Mouse (Mus musculus) heart, embryonic 13.5 days (tissue): ENCODE data around the gene Naa25. TPM values are rescaled to one million over a fixed set of nuclear protein-coding genes. Genes with fewer than 3 reads are reported as not detected.
"Not testable (repeated sequence)": the region's sequence is repeated elsewhere in the genome, so short reads cannot be mapped to it uniquely, and the experiment has no call there.

ENCODE experiments used
- ATAC-seq: fragments of 200-750 bp; cut with Nextera tagmentation; 2 replicates; pipeline ENCODE4 v1.8.0; 2017; ENCODE audit warnings: moderate TSS enrichment; ENCODE audit not compliant: insufficient number of reproducible peaks, low FRiP score, low TSS enrichment; ENCODE audit errors: extremely low read depth
- H3K27ac ChIP-seq: fragments of 300-500 bp; sonication (generic); replicated peaks from 2 replicates; pipeline ENCODE4 v1.5.1; 2015; ENCODE audit warnings: moderate library complexity, mild to moderate bottlenecking, inconsistent platforms
- H3K27me3 ChIP-seq: fragments of 300-500 bp; sonication (generic); replicated peaks from 2 replicates; pipeline ENCODE4 v1.6.1; 2015; ENCODE audit warnings: mild to moderate bottlenecking, inconsistent platforms
- H3K36me3 ChIP-seq: fragments of 300-500 bp; sonication (generic); 2 replicates; pipeline ENCODE4 v1.6.1; 2015; ENCODE audit warnings: mild to moderate bottlenecking, inconsistent platforms
- H3K4me1 ChIP-seq: fragments of 300-500 bp; sonication (generic); 2 replicates; pipeline ENCODE4 v1.6.1; 2015; ENCODE audit warnings: inconsistent platforms
- H3K4me2 ChIP-seq: fragments of 300-500 bp; sonication (generic); 2 replicates; pipeline ENCODE4 v1.6.1; 2015; ENCODE audit warnings: inconsistent platforms, mild to moderate bottlenecking, moderate library complexity
- H3K4me3 ChIP-seq: fragments of 300-500 bp; sonication (generic); 2 replicates; pipeline ENCODE4 v1.5.1; 2015; ENCODE audit warnings: moderate library complexity, mild to moderate bottlenecking, inconsistent platforms
- H3K9ac ChIP-seq: fragments of 300-500 bp; sonication (generic); 2 replicates; pipeline ENCODE4 v1.6.1; 2015; ENCODE audit warnings: inconsistent platforms, mild to moderate bottlenecking, moderate library complexity
- H3K9me3 ChIP-seq: fragments of 300-500 bp; sonication (generic); 2 replicates; pipeline ENCODE4 v1.6.1; 2016; ENCODE audit warnings: inconsistent platforms
- WGBS: fragments of 180-500 bp; shearing (Covaris S2); methylation state at CpG from one replicate; pipeline ENCODE4 v1.1.7; 2015; ENCODE audit warnings: mixed read lengths; 5-methylcytosine and 5-hydroxymethylcytosine counted together
- polyA plus RNA-seq: library from polyadenylated mRNA; unstranded; fragments of >200 nt; fragmentation: Nextera tagmentation; extraction: Ambion mirVana; gene quantifications from 2 replicates; pipeline ENCODE4 v1.2.1, GENCODE M21; 2015

The Naa25 gene
- 30.4 and 34.7 TPM in 2 replicates for polyA plus RNA-seq

DNA sequence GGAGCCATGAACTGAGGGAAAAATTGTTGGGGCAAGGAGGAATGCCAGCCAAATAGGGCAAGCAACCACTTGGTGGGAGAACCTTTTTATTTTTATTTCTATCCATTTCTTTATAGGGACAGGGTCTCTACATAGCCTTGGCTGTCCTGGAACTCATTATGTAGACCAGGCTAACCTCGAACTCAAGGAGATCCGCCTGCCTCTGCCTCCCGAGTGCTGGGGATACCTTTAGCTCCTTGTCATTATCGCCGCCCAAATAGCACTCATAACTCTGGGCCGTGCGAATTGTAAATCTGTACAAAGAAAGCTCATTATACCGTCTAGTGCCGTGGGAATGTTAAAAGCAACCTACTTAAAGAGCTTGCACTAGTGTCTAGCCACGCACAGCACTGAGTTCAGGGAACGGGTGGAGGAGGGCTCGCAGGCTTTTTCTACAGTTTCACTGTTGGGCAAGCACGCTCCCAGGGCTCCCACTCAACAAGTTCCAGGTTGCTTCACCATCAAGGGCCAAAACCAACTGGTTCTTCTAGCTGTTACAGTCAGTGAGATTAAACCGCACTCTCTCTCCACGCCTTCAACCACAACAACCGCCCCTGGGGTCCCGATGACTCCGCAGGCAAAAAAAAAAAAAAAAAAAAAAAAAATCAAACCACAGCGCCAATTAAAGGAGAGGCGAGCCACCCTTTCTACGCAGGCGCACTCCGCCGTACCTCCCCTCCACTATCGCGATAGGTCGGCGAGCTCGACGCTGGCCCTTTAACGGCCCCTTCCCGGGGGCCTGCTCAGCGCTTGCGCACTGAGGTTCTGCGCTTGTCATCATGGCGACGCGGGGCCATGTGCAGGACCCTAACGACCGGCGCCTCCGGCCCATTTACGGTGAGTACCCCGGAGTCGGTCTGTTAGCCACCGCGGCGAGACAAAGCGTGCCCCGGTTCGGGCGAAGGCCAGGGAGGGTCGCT lies at the start of gene Naa25:
Gene Naa25, plus strand, starts transcription at position 750 of the 959 bp plus-strand sequence.
- peak within 1 kb of the TSS; percentile 98 for H3K4me3 ChIP-seq
- 9% methylated on average over 53 of the region's 53 CpGs for WGBS
- peak within 1 kb of the TSS; percentile 94 for H3K9ac ChIP-seq
- peak within 1 kb of the TSS; percentile 96 for H3K4me2 ChIP-seq
- peak; percentile 85 for ATAC-seq
- H3K36me3 ChIP-seq, result peaks cover 5% of the 10 kb centered on the region
- no peaks in the 10 kb centered on the region for H3K27me3 ChIP-seq
- H3K27ac ChIP-seq, result peak within 1 kb of the TSS; percentile 92
- H3K9me3 ChIP-seq, result no peaks in the 10 kb centered on the region
- peaks cover 27% of the 10 kb centered on the region for H3K4me1 ChIP-seq

DNA sequence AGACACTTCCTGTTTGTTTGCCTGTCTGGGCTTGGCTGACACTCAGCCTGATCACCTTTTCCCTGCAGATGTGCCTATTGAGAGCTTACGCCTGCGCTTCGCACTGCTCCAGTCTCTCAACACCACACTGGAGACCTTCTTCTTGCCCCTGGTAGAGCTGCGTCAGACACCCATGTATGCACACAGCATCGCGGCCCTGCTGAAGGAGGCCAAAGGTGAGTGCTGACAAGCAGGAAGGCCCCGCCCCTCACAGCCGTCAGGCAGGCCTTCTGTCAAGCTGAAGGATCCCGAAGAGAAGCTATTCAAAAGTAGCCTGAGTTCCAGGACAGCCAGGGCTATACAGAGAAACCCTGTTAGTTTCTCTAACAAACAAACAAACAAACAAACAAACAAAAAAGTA lies 38.5 kb upstream of the Naa25 start:
- ATAC-seq, result no peak
- WGBS, result 37% methylated on average over 9 of the region's 9 CpGs
- Histone ChIP-seq H3K4me1 (peaks cover 8% of the 10 kb centered on the region), H3K27ac (no peak overlapping the region), H3K9ac (no peak overlapping the region), H3K36me3 (peaks cover 100% of the 10 kb centered on the region), H3K9me3 (no peaks in the 10 kb centered on the region), H3K4me2 (no peak overlapping the region), H3K27me3 (no peaks in the 10 kb centered on the region), H3K4me3 (no peak overlapping the region)

GRCm38 (mm10) chr5:121361696-121362095 lies 36.0 kb upstream of the Naa25 start:
- H3K4me3 ChIP-seq, result no peak overlapping the region
- H3K4me1 ChIP-seq, result peaks cover 14% of the 10 kb centered on the region
- ATAC-seq, result no peak
- whole genome bisulfite sequencing, result 71% methylated on average over 5 of the region's 5 CpGs
- H3K4me2 ChIP-seq, result no peak overlapping the region
- H3K9me3 ChIP-seq, result no peaks in the 10 kb centered on the region
- H3K36me3 ChIP-seq, result peaks cover 100% of the 10 kb centered on the region
- no peak overlapping the region for H3K27ac ChIP-seq
- no peaks in the 10 kb centered on the region for H3K27me3 ChIP-seq
- H3K9ac ChIP-seq, result no peak overlapping the region

DNA sequence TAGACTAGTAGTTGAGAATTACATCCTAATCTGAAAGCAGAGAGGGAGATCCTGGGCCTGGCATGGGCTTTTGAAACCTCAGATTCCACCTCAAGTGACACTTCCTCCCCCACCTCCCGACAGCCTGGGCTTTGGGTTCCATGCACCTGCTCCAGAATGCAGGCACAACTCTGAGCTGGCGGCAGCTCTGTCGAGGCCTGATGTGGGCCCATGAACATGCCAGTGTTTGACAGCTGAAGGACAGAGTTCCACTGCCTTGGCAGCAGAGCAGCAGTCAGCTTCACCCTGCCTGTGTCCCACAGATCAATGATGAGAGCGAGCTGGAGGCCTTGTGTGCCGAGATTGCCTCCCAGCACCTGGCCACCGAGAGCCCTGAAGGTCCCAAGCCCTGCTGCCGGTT lies 34.3 kb upstream of the Naa25 start:
- no peak for ATAC-seq
- Histone ChIP-seq H3K27me3 (no peaks in the 10 kb centered on the region), H3K9ac (no peak overlapping the region), H3K9me3 (no peaks in the 10 kb centered on the region), H3K4me3 (no peak overlapping the region), H3K4me1 (peaks cover 19% of the 10 kb centered on the region), H3K36me3 (peaks cover 100% of the 10 kb centered on the region), H3K27ac (no peak overlapping the region), H3K4me2 (no peak overlapping the region)
- WGBS, result 79% methylated on average over 7 of the region's 7 CpGs

GRCm38 (mm10) chr5:121366449-121367225 lies 31.1 kb upstream of the Naa25 start:
- WGBS, result 77% methylated on average over 16 of the region's 16 CpGs

GRCm38 (mm10) chr5:121367255-121367654 lies 30.5 kb upstream of the Naa25 start:
- H3K9ac ChIP-seq, result no peak overlapping the region
- no peak for ATAC-seq
- no peaks in the 10 kb centered on the region for H3K9me3 ChIP-seq
- H3K4me2 ChIP-seq, result no peak overlapping the region
- 73% methylated on average over 4 of the region's 4 CpGs for whole genome bisulfite sequencing
- H3K36me3 ChIP-seq, result peaks cover 97% of the 10 kb centered on the region
- no peaks in the 10 kb centered on the region for H3K27me3 ChIP-seq
- H3K4me3 ChIP-seq, result no peak overlapping the region
- peaks cover 11% of the 10 kb centered on the region; the same call in 1 of the 2 replicates for H3K4me1 ChIP-seq
- H3K27ac ChIP-seq, result no peak overlapping the region

More at GRCm38 (mm10) chr5:121366449-121367225, 31.1 kb upstream of the Naa25 start:
- Histone ChIP-seq H3K27ac (no peak overlapping the region), H3K36me3 (peaks cover 97% of the 10 kb centered on the region), H3K9me3 (no peaks in the 10 kb centered on the region), H3K9ac (no peak overlapping the region), H3K4me1 (peaks cover 11% of the 10 kb centered on the region; the same call in 1 of the 2 replicates), H3K4me2 (no peak overlapping the region), H3K4me3 (no peak overlapping the region), H3K27me3 (no peaks in the 10 kb centered on the region)
- no peak for ATAC-seq

- H3K4me1 ChIP-seq, result peaks cover 5% of the 10 kb centered on the region; the same call in 1 of the 2 replicates
- peaks cover 94% of the 10 kb centered on the region for H3K36me3 ChIP-seq
- no peak for ATAC-seq
- no peaks in the 10 kb centered on the region for H3K27me3 ChIP-seq
- H3K27ac ChIP-seq, result no peak overlapping the region
- 90% methylated on average over 6 of the region's 6 CpGs for WGBS
- H3K4me2 ChIP-seq, result no peak overlapping the region
- H3K4me3 ChIP-seq, result no peak overlapping the region
- H3K9me3 ChIP-seq, result no peaks in the 10 kb centered on the region
- no peak overlapping the region for H3K9ac ChIP-seq
These were observed 26.0 kb upstream of the Naa25 start for GRCm38 (mm10) chr5:121371712-121372111.

GRCm38 (mm10) chr5:121374790-121375189 lies 22.9 kb upstream of the Naa25 start:
- H3K27ac ChIP-seq, result no peak overlapping the region
- no peaks in the 10 kb centered on the region for H3K4me1 ChIP-seq
- ATAC-seq, result no peak
- H3K4me2 ChIP-seq, result no peak overlapping the region
- H3K36me3 ChIP-seq, result peaks cover 95% of the 10 kb centered on the region
- no peak overlapping the region for H3K4me3 ChIP-seq
- H3K27me3 ChIP-seq, result no peaks in the 10 kb centered on the region
- 87% methylated on average over 3 of the region's 3 CpGs for WGBS
- no peaks in the 10 kb centered on the region for H3K9me3 ChIP-seq
- H3K9ac ChIP-seq, result no peak overlapping the region

GRCm38 (mm10) chr5:121376972-121377371 lies 20.8 kb upstream of the Naa25 start:
- 66% methylated on average over 5 of the region's 5 CpGs for WGBS
- not testable (repeated sequence) for ATAC-seq, H3K4me1 ChIP-seq, H3K4me2 ChIP-seq, H3K27me3 ChIP-seq, H3K9ac ChIP-seq, H3K27ac ChIP-seq, H3K9me3 ChIP-seq, H3K4me3 ChIP-seq
- H3K36me3 ChIP-seq, result peaks cover 97% of the 10 kb centered on the region

- ATAC-seq, result no peak
- 85% methylated on average over 13 of the region's 13 CpGs for WGBS
- no peak overlapping the region for H3K4me2 ChIP-seq
- peaks cover 4% of the 10 kb centered on the region; the same call in 1 of the 2 replicates for H3K9me3 ChIP-seq
- H3K36me3 ChIP-seq, result peaks cover 95% of the 10 kb centered on the region
- H3K4me3 ChIP-seq, result no peak overlapping the region
- no peak overlapping the region for H3K27ac ChIP-seq
- no peak overlapping the region for H3K9ac ChIP-seq
- no peaks in the 10 kb centered on the region for H3K27me3 ChIP-seq
- peaks cover 12% of the 10 kb centered on the region for H3K4me1 ChIP-seq
These were observed 19.0 kb upstream of the Naa25 start for GRCm38 (mm10) chr5:121378678-121379256.

DNA sequence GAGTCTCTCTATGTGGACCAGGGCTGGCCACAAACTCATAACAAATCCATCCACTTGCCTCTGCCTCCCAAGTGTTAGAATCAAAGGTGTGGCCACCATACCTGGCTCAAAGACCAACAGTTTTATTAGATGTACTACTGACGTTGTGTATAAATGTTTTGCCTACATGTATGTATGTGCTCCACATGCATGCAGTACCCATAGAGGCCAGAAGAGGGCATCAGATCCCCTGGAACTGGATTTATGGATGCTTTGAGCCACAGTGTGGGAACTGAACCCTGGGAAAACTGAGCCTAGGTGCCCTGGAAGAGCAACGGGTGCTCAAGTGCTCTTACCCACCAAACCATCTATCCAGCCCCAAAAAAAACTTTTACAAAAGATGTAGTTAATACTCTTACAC lies 17.0 kb upstream of the Naa25 start:
- no peak for ATAC-seq
- no peak overlapping the region for H3K4me3 ChIP-seq
- H3K9me3 ChIP-seq, result peaks cover 4% of the 10 kb centered on the region; the same call in 1 of the 2 replicates
- H3K4me2 ChIP-seq, result no peak overlapping the region
- H3K27ac ChIP-seq, result no peak overlapping the region
- peaks cover 78% of the 10 kb centered on the region for H3K36me3 ChIP-seq
- peaks cover 22% of the 10 kb centered on the region for H3K4me1 ChIP-seq
- H3K27me3 ChIP-seq, result no peaks in the 10 kb centered on the region
- H3K9ac ChIP-seq, result no peak overlapping the region
- 92% methylated on average over 2 of the region's 2 CpGs for WGBS
